Mouse (Mus musculus) thymus, adult 2 months (tissue): Measurements from ENCODE around the gene Col25a1.

Experiments
- CTCF ChIP-seq: fragments of 200-500 bp; IDR thresholded peaks from 2 replicates; pipeline ENCODE4 v1.5.1; 2012; ENCODE audit warnings: mild to moderate bottlenecking, control low read depth, low read length, moderate library complexity, borderline replicate concordance; ENCODE audit not compliant: control insufficient read depth, poor library complexity, insufficient read depth; ENCODE audit errors: extremely low read depth
- POLR2A ChIP-seq: fragments of 200-500 bp; IDR thresholded peaks from 2 replicates; pipeline ENCODE4 v1.6.1; 2012; ENCODE audit warnings: mild to moderate bottlenecking, low read length, control low read depth, moderate library complexity; ENCODE audit not compliant: control insufficient read depth, poor library complexity, insufficient read depth; ENCODE audit errors: extremely low read depth

DNA sequence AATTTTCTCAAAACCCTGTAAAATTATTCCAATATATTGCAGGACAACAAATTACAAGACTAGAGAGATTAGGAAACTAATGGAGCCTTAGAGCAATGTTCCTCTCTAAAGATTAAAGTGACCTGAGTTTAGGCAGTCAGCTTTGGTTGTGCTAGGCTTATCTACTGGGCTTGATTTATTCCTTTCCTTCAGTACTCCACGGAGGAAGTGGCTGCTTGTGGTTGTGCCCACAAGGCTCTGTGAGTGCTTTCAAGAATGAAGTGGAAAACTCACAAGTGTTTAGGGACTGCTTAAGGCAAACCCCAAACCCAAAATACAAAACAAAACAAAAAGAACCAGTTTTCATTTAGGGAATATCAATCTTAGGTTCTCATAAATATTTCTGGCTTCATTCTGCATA lies 106.6 kb downstream of the Col25a1 start:
- no peak for TF ChIP-seq POLR2A
- TF ChIP-seq CTCF = no peak
